Mouse (Mus musculus) neutrophil, adult 59 days (primary cell): ENCODE data around the gene Trmt11. TPM values are rescaled to one million over a fixed set of nuclear protein-coding genes. Genes with fewer than 3 reads are reported as not detected.

Experiments
- total RNA-seq, 2 experiments: library from RNA; stranded (reverse); gene quantifications; 1 replicate in 1 of 2; 2 replicates in 1 of 2; pipeline ENCODE4 v1.2.4; 2023

Trmt11 gene
- total RNA-seq, result 1 to 10 TPM; 3.5 to 3.9 TPM

DNA sequence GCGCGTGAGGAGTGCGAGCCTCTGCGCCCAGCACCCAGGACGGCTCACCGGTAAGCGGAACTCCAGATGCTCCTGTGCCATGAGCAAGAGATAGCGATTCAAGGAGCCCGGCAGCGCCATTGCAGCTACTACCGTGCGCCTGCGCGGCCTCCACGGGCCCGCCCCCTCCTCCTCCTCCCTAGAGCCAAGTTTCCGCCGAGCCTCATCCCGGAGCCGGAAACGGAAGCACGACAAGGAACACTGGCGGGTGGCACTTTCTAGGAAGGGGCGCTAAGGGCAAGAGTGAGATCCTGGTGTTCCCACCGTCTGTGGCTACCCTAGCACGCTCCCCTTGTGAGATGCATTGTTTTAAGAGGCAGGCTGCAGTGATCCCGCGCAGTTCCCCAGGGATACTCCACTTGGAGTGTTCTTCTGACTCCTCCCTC, at the start of gene Trmt11:
Gene Trmt11, minus strand, starts transcription at position 208 of the 425 bp plus-strand sequence.

DNA sequence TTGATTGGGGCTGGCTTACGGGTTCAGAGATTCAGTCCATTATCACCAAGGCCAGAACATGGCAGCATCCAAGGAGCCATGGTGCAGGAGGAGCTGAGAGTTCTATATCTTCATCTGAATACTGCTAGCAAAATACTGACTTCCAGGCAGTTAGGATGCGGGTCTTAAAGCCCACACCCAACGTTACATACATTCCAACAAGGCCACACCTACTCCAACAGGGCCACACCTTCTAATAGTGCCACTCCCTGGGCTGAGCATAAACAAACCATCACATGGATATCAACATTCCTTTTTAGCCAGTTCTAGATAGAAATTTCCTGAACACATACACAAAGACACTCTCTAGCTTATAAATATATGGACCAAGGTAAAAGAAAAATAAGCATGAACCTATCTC, 29.0 kb upstream of the Trmt11 start, which contains the start of gene Hint3:
Gene Hint3, minus strand, starts transcription at position 120 of the 400 bp plus-strand sequence.

Other genes starting within 250 kb of the Trmt11 start
- 10 to 100 TPM in 1 of 2 experiments, 1 to 10 TPM in 1; 6.5 to 11.5 TPM for gene Hint3, start 28.9 kb upstream of the Trmt11 start, total RNA-seq
- 10 to 100 TPM; 12.5 to 14.4 TPM for gene Ncoa7, start 202.6 kb upstream of the Trmt11 start, total RNA-seq
- gene Hey2, start 242.1 kb upstream of the Trmt11 start, total RNA-seq, result not detected